Mouse (Mus musculus) mouse embryonic stem cell (cell line): ENCODE measurements around the gene Ank.

Source experiments
- in situ Hi-C, 2 experiments: fragments of 300-500 bp; cut with MboI; formaldehyde crosslinking; loops; 1 replicate in 1 of 2; 3 replicates in 1 of 2; pipeline ENCODE4 v1.14.3; 2019 to 2020; ENCODE audit warnings: low sequenced_read_pairs in 2 of 2, low pct_unique_long_range_greater_than_20kb in 1 of 2, mixed read lengths in 1 of 2; ENCODE audit not compliant: unreplicated experiment in 1 of 2

The Ank gene

DNA sequence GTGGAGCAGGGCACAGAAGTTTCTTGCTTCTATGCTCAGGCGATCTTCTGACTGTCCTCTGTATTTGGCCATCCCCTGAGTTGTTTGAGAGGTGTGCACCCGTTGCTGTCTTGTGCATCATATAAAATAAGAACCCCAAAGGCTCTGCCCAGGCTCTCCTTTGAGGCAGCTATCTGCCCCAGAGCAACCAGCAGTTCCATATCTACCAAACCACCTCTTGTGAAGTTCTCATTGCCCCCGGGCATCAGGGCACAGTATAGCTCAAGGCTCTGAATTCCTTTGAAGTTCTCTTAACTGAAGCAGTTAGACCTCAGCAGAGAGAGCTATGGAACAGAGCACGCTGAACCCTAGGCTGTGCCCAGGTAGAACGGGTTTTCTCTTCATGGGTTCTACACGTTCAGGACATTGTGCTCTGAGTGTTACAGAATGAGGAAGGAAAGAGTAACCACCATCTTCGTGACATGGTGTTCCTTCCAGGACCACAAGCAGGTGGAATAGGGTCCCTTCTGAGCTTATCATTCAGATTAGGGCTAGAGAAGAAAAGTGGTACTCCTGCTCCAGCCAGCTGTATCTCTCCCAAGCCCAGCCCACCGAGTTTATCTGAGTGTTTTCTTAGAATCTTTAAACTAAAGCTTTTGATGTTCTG, 25.1 kb downstream of the Ank start:
- in situ Hi-C loops: no loop called here

DNA sequence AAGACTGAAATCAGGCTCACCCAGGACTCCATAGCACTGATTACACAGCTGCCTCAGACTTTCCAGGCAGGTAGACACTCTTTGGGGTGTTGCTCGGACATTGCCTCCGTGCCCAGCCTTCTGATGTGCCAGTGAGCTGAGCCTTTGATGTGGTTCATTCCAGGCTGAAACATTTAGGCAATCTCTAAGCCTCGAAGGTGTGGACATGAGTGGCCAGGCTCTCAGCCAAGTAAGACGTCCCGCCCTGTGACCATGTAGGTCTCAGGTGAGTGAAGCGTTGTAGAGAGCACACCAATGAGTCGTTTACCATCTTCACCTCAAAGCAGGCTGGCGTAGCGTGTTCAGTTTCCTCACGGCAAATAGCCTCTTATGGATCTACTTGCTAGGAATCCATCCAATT, 25.7 kb downstream of the Ank start:
- in situ Hi-C loops: no loop called here

DNA sequence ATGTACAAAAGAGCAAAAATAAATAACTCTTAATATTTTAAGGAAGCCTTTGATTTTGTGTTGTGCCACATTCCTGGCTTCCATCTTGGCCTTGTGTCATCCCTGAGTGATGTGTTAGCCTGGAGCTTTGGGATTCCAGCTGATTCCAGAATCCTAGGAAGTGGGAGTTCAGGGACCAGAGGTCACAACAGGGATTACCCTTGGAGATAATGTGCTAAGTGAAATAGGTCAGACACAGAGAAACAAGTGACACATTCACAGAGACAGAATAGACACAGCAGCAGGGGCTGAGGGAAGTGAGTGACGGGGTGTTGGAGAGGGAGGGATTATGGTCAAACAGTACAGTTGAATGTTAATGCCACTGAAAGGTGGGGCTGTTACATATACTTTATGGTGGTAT, 26.3 kb downstream of the Ank start:
- in situ Hi-C loops: no loop called here

DNA sequence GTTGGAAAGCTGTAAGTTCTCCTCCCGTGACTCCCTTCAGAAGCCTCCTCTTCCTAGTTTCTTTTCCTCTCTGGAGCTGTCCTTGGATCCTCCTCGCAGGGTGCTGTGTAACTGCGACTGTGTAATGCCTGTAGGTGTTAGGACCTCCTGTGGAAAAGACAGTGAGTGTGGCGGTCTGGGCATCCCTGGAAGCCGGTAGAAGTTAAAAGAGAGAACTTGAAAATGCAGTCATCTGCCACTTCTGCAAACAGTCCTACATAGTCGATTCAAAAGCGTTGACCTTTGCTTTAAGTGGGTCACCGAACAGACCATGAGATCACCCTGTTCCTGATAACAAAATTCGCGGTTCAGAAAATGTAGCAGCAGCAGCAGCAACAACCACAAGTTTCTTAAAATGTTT, 27.0 kb downstream of the Ank start:
- in situ Hi-C loops: no loop called here

DNA sequence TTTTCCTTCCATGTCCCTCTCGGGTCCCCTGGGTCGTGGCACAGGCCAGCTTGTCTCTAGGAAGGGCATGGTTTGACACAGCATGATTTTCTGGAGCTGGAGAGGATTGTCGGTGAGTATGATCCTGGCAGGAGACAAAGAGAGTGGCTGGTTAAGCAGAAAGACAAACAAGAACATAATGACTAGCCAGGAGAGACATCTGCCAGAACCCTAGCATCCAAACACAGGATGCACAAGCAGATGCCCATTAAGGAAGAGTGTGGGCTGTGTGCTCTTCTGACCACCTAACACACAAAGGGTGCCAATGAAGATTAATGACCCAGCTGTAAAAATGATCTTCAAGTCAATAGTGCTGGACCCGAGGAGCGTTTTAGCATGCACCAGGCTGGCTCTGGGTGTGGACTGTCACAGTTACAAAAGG, 29.5 kb downstream of the Ank start:
- in situ Hi-C loops: no loop called here

DNA sequence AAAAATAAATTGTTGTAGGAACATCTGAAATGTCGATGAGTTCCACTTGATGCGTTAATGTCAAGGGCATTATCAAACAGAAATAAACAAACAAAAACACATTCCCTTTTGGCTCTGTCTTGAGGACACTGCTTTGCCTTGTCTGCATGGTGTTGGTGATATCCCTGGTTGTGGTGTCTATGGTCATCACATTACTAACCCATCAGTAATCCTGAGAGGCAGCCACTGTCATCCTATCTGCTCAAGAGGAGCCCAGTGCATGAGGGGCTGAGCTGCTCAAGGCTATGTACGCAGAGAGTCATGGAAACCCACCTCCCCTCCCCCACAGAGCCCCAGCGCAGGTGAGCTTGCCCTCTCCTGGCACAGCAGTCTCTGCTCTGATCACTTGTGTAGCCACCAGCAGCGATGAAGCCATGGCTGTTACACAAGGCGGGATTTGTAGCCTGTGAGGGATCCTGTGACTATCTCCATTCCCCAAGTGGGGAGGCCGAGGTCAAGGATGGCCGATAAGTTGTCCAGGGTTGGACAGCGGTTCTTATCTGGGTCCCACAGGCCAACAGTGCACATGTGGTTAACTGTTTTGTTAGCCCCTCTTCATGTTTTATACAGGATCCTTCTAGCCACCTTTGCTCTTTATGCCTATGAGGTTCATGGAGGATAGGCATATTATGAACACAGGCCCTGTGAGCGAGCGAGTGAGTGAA, 30.3 kb downstream of the Ank start:
- in situ Hi-C loops: no loop called here

DNA sequence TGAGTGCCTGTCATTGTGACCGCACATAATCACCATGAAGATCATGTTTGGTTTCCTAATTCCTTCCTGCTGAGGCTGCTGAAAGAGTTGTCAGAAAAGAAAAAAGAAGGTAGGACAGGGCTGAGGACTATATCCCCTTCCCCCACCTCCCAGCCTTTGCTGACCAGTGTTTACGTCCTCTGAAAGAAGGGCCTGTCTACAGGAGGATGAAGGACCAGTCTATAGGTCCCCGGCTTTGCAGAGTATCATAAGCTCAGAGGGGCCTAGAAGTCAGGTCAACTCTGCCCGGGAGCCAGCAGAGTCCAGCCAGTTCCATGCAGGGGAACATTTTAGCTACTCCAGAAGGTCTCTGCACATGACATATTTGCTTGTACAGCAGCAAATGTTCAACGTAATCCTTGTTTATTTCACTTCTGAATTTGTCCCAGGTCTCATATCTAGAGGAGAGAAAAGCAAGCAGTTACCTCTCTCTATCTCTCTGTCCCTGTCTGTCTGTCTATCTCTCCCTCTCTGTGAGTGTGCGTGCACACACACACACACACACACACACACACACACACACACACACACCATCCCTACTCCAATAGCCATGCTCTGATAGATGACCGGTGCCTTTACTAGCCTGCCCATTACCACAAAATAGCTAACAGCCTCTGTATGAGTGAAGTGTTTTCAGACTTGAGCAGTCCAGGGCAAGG, 31.0 kb downstream of the Ank start:
- in situ Hi-C loops: no loop called here

DNA sequence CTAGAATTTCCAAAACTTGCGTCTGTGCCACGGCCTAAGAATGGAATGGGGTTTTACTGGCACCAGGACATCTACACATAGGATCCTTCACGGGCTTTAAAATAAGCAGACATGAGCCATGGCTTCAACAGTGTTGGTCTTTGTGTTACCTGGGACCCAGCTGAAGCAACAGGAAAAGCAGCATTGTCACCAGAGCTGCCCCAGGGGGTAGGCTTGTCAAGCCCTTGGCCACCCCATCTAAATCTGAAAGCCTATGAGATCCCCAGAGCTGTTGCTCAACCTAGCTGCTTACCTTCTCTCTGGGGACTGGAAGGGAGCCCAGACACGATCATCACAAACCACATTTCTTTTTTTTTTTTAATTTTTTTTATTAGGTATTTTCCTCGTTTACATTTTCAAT, 31.6 kb downstream of the Ank start:
- in situ Hi-C loops: no loop called here

DNA sequence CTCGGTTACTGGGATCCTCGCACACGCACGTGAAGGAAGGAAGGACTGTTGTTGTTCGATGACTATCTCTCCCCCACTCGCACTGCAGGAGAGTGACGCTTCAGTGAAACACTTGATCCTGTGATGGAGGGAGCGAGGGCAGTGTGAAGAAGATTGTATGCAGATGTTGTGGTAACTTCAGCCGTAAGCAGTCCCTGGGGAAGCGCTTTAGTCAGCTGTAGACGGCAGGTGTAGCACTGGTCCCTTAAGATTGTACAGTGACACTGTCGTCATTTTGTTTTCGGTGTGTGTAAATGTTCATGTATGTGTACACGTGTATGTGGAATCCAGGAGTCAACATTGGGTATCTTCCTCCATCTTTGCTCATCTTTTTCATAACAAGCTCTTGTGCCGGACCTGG, 33.9 kb downstream of the Ank start:
- in situ Hi-C loops: no loop called here

DNA sequence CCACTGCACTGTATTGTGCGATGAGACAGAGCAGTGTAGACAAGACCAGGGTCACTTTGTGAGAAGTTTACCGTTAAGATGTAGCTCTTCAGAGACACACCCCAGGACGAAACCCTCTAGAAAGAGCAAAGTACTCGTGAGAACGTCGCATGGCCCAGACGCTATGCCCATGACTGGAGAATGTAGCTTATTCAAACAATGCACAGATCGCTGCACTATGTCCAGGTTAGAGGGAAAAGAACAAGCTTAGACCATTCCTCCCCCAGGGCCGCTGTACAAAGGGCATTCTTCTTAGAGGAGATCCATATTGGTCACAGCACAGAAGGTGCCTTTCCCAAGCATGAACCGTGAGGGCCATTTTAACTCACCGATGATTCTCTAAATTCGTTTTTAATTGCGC, 35.9 kb downstream of the Ank start:
- in situ Hi-C loops: no loop called here

DNA sequence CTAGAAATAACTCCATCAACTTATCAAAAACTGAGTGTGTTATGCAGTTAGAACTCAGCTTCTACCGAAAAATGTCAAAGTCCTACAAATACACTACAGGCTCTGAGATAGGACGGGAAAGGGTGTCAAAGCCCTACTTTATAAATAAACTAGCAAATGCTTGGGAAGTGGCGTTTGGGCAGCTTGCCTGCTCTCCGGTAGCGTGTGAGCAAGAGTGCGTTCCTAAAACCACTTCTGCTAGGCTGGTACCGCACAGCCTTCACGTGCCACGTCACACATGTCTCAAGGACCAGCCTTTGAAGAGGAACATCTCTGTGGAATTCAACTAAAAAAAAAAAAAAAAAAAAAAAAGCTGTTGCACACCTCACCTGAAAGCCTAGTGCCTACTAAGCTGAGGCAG, 36.7 kb downstream of the Ank start:
- in situ Hi-C loops: no loop called here

DNA sequence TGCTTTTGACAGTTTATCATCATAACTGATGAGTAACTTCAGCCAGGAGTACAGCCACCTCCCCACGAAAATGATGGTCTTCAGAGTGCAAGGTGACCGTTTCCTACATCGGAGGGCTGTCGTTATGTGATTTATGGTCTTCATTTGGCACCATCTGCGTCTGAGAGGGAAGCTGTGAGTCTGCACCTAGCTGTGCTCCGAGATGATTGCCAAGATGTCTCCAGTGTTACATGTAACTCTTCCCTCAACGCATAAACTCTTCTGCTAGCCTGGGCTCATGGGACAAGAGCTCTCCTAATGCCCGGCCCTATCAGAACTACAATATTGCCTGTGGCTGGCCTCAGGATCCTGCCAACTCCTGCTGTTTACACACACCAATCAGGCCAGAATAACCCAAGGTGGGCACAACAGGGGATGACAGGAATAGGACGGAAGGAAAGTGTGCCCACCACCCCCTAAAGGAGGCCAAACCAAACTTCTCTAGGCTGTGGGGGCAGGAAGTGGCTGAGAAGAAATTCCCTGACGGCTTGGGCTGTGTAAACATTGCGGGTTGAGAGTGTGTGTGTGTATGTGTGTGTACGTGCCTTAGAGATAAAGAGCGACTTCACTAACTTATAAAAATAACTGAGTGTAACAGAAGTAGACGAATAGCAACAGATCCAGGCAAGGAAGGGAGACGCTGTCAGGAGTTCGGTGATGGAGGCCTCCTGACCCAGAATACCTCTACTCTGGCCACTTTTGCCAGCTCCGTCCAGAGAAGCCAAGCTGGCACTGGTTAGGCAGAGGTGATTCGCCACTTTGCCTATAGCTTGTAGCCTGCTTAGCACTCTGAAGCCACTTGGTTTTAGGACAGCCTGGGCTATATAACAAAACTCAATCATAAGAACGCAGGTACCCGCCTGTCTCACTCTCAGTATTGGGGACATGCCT, 37.6 kb downstream of the Ank start:
- in situ Hi-C loops: no loop called here

DNA sequence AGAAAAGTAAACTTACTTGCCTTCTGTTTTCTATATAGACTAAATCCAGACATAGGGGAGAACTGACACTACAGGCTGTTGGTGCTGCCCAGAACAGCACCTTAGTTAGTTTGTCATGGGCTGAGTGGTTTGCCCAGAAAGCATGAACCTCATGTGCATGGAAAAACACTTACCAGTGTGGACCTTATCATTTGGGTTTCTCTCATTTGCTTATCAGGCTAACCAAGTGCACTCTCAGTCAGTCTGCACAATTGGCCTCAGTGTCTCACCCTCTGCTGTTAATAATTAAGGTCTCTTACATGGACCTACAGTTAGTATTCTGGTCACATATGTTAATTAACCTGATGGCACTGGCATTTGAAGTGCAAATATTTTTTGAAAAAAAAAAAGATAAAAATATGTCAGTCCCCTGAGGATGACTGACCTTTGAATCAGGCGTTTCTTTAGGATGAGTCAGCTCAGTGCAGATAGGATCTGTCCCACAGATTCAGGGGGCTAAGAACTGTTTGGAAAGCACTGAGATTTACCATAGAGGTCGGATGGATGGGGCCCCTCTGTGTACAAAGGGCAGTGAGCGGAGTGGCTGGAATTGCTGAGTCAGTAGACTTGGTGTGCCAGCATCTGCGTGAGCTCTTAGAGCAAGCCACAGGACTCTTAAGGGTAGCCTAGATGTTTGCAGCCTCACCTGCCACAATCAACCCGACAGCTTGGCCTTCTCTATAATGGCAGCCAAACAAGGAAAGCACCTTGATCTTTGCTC, 39.8 kb downstream of the Ank start:
- in situ Hi-C loops: no loop called here

DNA sequence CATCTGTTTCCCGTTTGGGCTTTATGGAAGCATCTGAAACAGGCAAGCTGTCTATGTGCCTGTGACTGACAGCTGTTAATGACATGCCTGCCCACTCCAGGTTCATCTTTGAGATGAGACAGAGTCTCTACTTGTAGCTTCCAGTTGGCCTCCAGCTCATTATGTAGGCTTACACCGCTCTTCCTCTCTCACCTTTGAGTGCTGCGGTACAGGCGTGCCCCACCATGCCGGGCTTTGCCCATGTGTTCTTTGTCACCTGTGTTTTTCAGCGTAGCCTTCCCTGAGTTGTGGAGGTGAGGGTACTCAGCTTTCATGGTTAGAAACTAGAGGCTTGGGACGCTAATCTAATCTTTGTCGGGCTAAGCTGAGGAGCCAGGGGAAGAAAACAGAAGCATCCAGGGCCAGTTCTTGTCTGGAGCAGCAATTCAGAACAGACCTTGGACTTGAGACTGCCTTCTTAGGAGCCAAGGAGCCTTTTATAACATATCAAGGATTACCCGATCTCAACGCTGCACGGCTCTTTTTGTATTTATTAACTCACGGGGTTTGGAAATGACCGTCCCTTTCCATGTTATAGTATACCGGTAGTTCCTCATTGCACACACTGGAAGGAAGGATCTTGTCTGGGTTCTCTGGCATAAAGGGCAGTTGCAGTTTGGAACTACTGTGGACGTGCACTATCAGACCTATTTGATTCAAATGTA, 40.6 kb downstream of the Ank start:
- in situ Hi-C loops: no loop called here

DNA sequence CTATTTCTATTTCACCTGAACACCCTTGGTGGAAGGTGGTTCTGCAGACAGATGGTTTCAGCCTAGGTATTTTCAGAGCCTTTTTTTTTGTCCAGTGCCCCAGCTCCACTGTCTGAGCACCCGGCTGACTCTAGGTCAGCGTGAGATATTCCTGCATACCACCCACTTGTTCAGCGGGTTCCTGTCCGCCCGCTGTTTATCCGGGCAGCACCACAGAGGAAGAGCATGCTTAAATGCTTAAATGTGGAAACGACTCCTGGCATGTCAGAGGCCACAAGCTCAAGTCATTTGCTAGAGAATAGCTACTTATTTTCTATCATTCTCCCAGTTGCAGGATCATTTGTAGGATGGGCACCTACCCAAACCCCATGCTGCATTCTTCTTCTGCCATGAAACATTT, 41.7 kb downstream of the Ank start:
- in situ Hi-C loops: no loop called here

DNA sequence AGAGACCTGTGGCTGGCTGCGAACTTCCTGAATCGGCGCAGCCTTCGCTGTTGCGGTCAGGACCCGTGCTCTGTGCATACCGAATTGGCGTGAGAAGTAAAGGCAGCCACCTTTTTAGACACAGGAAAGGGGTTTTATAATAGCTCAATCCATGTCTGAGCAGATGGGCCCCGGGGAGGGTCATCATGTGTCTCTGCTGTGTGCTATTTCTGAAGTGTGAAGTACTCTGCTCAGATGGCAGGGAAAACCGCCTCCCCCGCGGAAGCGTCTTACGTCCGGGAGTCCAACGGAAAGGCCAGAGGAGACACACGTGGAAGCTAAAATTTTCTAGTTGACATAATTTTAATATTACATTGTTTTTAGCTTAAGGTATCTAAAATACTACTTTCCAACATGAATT, 42.5 kb downstream of the Ank start:
- in situ Hi-C loops: no loop called here

DNA sequence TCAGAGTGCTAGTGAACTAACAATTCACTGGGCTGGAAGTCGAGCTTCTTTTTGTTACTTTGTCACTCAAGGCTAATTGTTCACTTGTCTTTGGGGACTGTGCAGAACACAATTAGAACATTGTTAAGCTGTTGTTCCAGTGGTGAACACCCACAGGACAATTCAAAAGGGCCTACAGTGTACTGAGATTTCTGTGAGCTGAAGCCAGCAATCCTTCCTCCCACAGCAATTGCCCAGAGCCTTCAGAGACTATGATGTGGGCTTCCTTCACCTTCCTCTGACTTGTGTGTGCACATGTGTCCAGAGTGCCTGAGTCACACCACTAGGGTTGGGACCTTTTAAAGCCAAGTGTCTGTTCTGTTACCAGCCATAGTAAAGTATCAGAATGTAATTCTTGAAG, 50.5 kb downstream of the Ank start:
- in situ Hi-C loops: no loop called here

DNA sequence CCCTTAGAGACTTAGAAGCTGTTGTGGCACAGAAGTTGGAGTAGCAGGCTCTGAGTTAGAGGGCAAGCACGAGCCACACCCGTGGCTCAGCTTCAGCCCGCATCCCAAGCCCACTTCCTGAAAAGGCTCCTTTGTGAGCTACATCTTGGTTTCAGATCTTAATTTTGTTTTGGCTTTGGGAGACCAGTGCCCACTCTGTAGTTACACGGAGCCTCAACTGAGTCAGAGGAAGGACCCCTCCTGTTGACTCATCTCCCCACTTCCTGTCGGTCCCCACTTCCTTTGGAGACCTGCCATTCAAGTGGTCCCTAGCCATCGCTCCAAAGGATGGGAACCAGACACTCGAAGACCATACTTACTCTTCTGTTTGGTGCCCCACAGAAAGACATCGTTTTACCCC, 51.5 kb downstream of the Ank start:
- in situ Hi-C loops: no loop called here
